In the genomic region with DNA sequence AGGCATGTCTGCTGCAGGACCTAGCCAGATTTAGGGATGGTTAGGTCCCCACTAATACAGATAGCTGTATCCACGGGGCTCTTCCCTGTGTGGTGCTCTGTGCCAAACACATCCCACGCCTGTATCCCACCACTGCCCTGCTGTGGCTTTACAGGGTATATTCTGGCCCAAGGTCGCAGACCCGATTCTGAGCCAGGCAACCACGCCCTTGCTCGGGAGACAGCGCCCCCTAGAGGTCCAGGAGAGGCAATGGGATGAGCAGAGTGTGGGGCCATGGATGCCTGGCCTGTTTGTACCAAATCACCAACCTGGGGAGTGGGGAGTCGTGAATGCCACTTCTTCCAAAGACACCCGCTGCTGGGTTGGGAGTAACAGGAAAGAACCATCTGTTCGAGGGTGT, we compare ENCODE assay signal across 9 mouse cellular contexts.
DNase-seq lines count a peak whose midpoint lies in the region; ATAC-seq and TF ChIP-seq lines count a peak whose summit lies in the region.
"Had no signal": no experiment of that assay in that cellular context is flagged by ENCODE, and none has a peak within 500 bp of the region (broad histone marks: within the 10 kb centered on the region; RNA-seq: fewer than 3 reads in every experiment).

No protein-coding gene starts in this region.

- no peak overlapping the region for H3K27ac ChIP-seq in hindbrain, embryonic 12.5 days
- H3K27ac ChIP-seq in hindbrain, embryonic 16.5 days (ENCODE audit: low read depth, low read length): no peak overlapping the region
- H3K27ac ChIP-seq in CH12.LX (ENCODE audit: insufficient read depth, low read depth): no peak overlapping the region
- H3K27ac ChIP-seq in forebrain, postnatal 0 days (ENCODE audit: low read depth, low read length): no peak overlapping the region
- H3K27ac ChIP-seq in midbrain, embryonic 12.5 days (replicated peaks): no peak overlapping the region
- H3K27ac ChIP-seq: embryonic facial prominence, embryonic 12.5 days had no signal

- 20% methylated on average over 10 of the region's 10 CpGs for WGBS in hindbrain, embryonic 12.5 days
- 18% methylated on average over 10 of the region's 10 CpGs for WGBS in hindbrain, embryonic 16.5 days
- 15% methylated on average over 10 of the region's 10 CpGs for WGBS in forebrain, postnatal 0 days
- 19% methylated on average over 10 of the region's 10 CpGs for WGBS in midbrain, embryonic 12.5 days

- peak in 1 of 2 experiments; percentile 71; a peak in 3 of 4 replicates for TF ChIP-seq CTCF in CH12.LX (conservative IDR thresholded peaks at IDR 0.05 in 1 of 2, IDR thresholded peaks at IDR 0.05 in 1 of 2; ENCODE audit: low read depth in 2 of 2, low read length in 2 of 2)
- TF ChIP-seq CTCF in brain, embryonic 14.5 days (IDR thresholded peaks at IDR 0.05; ENCODE audit: borderline replicate concordance, extremely low read depth, insufficient read depth, insufficient read length): peak; percentile 68
- peak; percentile 72 for TF ChIP-seq CTCF in forebrain, postnatal 0 days (IDR thresholded peaks at IDR 0.05; ENCODE audit: low read depth)

- no peak overlapping the region for H3K4me2 ChIP-seq in hindbrain, embryonic 12.5 days (replicated peaks)
- no peak overlapping the region for H3K4me2 ChIP-seq in hindbrain, embryonic 16.5 days (ENCODE audit: low read length)
- H3K4me2 ChIP-seq in CH12.LX (ENCODE audit: insufficient read depth, low read depth, poor library complexity, severe bottlenecking): no peak overlapping the region
- no peak overlapping the region for H3K4me2 ChIP-seq in forebrain, postnatal 0 days (ENCODE audit: low read depth)
- no peak overlapping the region for H3K4me2 ChIP-seq in midbrain, embryonic 12.5 days (replicated peaks)
- H3K4me2 ChIP-seq: embryonic facial prominence, embryonic 12.5 days had no signal

- H3K27me3 ChIP-seq in hindbrain, embryonic 12.5 days: no peaks in the 10 kb centered on the region
- H3K27me3 ChIP-seq in hindbrain, embryonic 16.5 days (replicated peaks; ENCODE audit: control insufficient read depth, insufficient read depth, low read length): no peaks in the 10 kb centered on the region
- no peaks in the 10 kb centered on the region for H3K27me3 ChIP-seq in CH12.LX (replicated peaks)
- H3K27me3 ChIP-seq in forebrain, postnatal 0 days (ENCODE audit: insufficient read depth, low read length): no peaks in the 10 kb centered on the region
- H3K27me3 ChIP-seq in midbrain, embryonic 12.5 days: 0 out of 2 replicates have a peak, but pooled peaks cover 4% of the 10 kb centered on the region
- H3K27me3 ChIP-seq: embryonic facial prominence, embryonic 12.5 days had no signal

- no peak for TF ChIP-seq EP300 in CH12.LX (IDR thresholded peaks at IDR 0.05; ENCODE audit: low read length)

- peaks cover 26% of the 10 kb centered on the region for H3K4me1 ChIP-seq in hindbrain, embryonic 12.5 days
- H3K4me1 ChIP-seq in hindbrain, embryonic 16.5 days (ENCODE audit: control insufficient read depth, insufficient read depth, low read depth, low read length): no peaks in the 10 kb centered on the region; the same call in 1 of the 2 replicates
- H3K4me1 ChIP-seq in CH12.LX (ENCODE audit: control insufficient read depth in 1 of 2, insufficient read depth in 2 of 2): no peaks in the 10 kb centered on the region
- H3K4me1 ChIP-seq in forebrain, postnatal 0 days (ENCODE audit: insufficient read depth): no peaks in the 10 kb centered on the region
- H3K4me1 ChIP-seq in midbrain, embryonic 12.5 days: peaks cover 8% of the 10 kb centered on the region; the same call in 1 of the 2 replicates

- TF ChIP-seq RAD21 in CH12.LX (IDR thresholded peaks at IDR 0.05; ENCODE audit: low read depth, low read length): peak; percentile 52

- no peak overlapping the region for H3K9ac ChIP-seq in hindbrain, embryonic 12.5 days
- H3K9ac ChIP-seq in hindbrain, embryonic 16.5 days (ENCODE audit: low read depth, low read length): no peak overlapping the region
- H3K9ac ChIP-seq in CH12.LX (ENCODE audit: insufficient read depth, low read depth): no peak overlapping the region
- H3K9ac ChIP-seq in forebrain, postnatal 0 days: no peak overlapping the region
- H3K9ac ChIP-seq in midbrain, embryonic 12.5 days (replicated peaks): no peak overlapping the region
- H3K9ac ChIP-seq: embryonic facial prominence, embryonic 12.5 days had no signal

- DNase-seq in CH12.LX (ENCODE audit: extremely low read depth): peak; percentile 57
- DNase-seq in brain, embryonic 14.5 days (ENCODE audit: low read depth): peak; percentile 56
- DNase-seq in forebrain, postnatal 0 days: no peak
- DNase-seq in kidney, postnatal 4 days: peak; percentile 57 to 71
- peak; percentile 34 for DNase-seq in thymus, postnatal 0 days (ENCODE audit: low spot score)

- no peaks in the 10 kb centered on the region for H3K9me3 ChIP-seq in hindbrain, embryonic 12.5 days (replicated peaks)
- H3K9me3 ChIP-seq in hindbrain, embryonic 16.5 days (ENCODE audit: control insufficient read depth, low read length): no peaks in the 10 kb centered on the region
- no peaks in the 10 kb centered on the region for H3K9me3 ChIP-seq in CH12.LX (replicated peaks; ENCODE audit: low read length)
- no peaks in the 10 kb centered on the region for H3K9me3 ChIP-seq in forebrain, postnatal 0 days (ENCODE audit: low read length)
- no peaks in the 10 kb centered on the region for H3K9me3 ChIP-seq in midbrain, embryonic 12.5 days
- H3K9me3 ChIP-seq: embryonic facial prominence, embryonic 12.5 days had no signal

- no peak overlapping the region for H3K4me3 ChIP-seq in hindbrain, embryonic 12.5 days
- H3K4me3 ChIP-seq in hindbrain, embryonic 16.5 days (ENCODE audit: low read length): no peak overlapping the region
- H3K4me3 ChIP-seq in CH12.LX (replicated peaks in 1 of 3; ENCODE audit: low read depth in 2 of 3, low read length in 2 of 3, poor library complexity in 1 of 3): no peak overlapping the region
- no peak overlapping the region for H3K4me3 ChIP-seq in forebrain, postnatal 0 days (ENCODE audit: low read depth, low read length)
- no peak overlapping the region for H3K4me3 ChIP-seq in midbrain, embryonic 12.5 days
- H3K4me3 ChIP-seq: embryonic facial prominence, embryonic 12.5 days had no signal

- dilution Hi-C loops in CH12.LX (cut with MboI; ENCODE audit: extremely low pct_ligation_motif_present, extremely low pct_unique_long_range_greater_than_20kb, low sequenced_read_pairs): no loop called here

- in situ Hi-C loops in CH12.LX (cut with MboI; ENCODE audit: low pct_ligation_motif_present, low pct_unique_long_range_greater_than_20kb, low sequenced_read_pairs): loop anchor here (10.0 kb wide), 1 partner anchor 364 kb away; no protein-coding TSS in a partner anchor

- H3K36me3 ChIP-seq in hindbrain, embryonic 12.5 days: no peaks in the 10 kb centered on the region
- no peaks in the 10 kb centered on the region for H3K36me3 ChIP-seq in hindbrain, embryonic 16.5 days (ENCODE audit: control insufficient read depth, insufficient read depth, low read length)
- H3K36me3 ChIP-seq in CH12.LX (replicated peaks in 1 of 2; ENCODE audit: control insufficient read depth in 1 of 2, insufficient read depth in 1 of 2, low read length in 1 of 2): peaks cover 5 to 22% of the 10 kb centered on the region in 2 experiments
- H3K36me3 ChIP-seq in forebrain, postnatal 0 days (ENCODE audit: insufficient read depth): 0 out of 2 replicates have a peak, but pooled peaks cover 3% of the 10 kb centered on the region
- H3K36me3 ChIP-seq in midbrain, embryonic 12.5 days: no peaks in the 10 kb centered on the region
- H3K36me3 ChIP-seq: embryonic facial prominence, embryonic 12.5 days had no signal

- peak; percentile 29; the same call in 1 of the 2 replicates for ATAC-seq in hindbrain, embryonic 12.5 days (ENCODE audit: low FRiP score)
- no peak for ATAC-seq in hindbrain, embryonic 16.5 days
- peak; percentile 24; the same call in 1 of the 2 replicates for ATAC-seq in forebrain, postnatal 0 days
- ATAC-seq in midbrain, embryonic 12.5 days (ENCODE audit: low FRiP score, low read depth): peak; percentile 38; the same call in 1 of the 2 replicates

- H3K79me2 ChIP-seq in CH12.LX (replicated peaks; ENCODE audit: control insufficient read depth, extremely low read depth, insufficient read depth, poor library complexity, severe bottlenecking): no peaks in the 10 kb centered on the region

- TF ChIP-seq POLR2A in CH12.LX (IDR thresholded peaks at IDR 0.05; ENCODE audit: low read depth, low read length): no peak
- TF ChIP-seq POLR2A in brain, embryonic 14.5 days (IDR thresholded peaks at IDR 0.05; ENCODE audit: borderline replicate concordance, extremely low read depth, insufficient read depth, insufficient read length, poor library complexity, severe bottlenecking): no peak

TF ChIP-seq in CH12.LX, 34 proteins besides CTCF, POLR2A, EP300 and RAD21:
- TF ChIP-seq ZNF384 (IDR thresholded peaks at IDR 0.05; ENCODE audit: low read depth, low read length) (no peak), SMC3 (IDR thresholded peaks at IDR 0.05; ENCODE audit: low read depth, low read length) (peak; percentile 42)
